Mouse (Mus musculus): Measurements from ENCODE around the gene Ccdc17. TPM values are rescaled to one million over a fixed set of nuclear protein-coding genes. Genes with fewer than 3 reads are reported as not detected.

The Ccdc17 gene
- polyA plus RNA-seq, 1 experiment = 0.05 TPM

DNA sequence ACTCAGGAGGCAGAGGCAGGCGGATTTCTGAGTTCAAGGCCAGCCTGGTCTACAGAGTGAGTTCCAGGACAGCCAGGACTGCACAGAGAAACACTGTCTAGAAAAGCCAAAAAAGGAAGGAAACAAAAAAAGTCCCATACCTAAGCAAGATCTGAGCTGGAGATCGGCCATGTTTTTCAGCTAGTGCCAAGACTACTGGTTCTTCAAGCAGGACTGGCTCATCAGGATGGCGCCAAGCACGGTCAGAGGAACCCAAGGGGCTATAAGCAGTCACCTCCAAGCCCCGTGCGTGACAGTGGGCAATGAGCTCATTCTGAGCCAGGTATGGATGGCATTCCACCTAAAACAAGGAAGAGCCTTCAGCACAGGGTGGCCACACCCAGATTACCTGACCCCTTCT, 42.4 kb downstream of the Ccdc17 start:
- H3K4me1 ChIP-seq (ENCODE audit: control insufficient read depth) = no peaks in the 10 kb centered on the region
- H3K9me3 ChIP-seq (ENCODE audit: control insufficient read depth, low read length) = 0 out of 2 replicates have a peak, but pooled peaks cover 2% of the 10 kb centered on the region
- no peaks in the 10 kb centered on the region for H3K27me3 ChIP-seq (ENCODE audit: control insufficient read depth)
- H3K4me3 ChIP-seq (replicated peaks) = no peak overlapping the region
- peaks cover 84% of the 10 kb centered on the region for H3K36me3 ChIP-seq (ENCODE audit: control insufficient read depth)
- TF ChIP-seq TAL1 (IDR thresholded peaks at IDR 0.05; ENCODE audit: low read length) = no peak
- no peak for TF ChIP-seq GATA1 (IDR thresholded peaks at IDR 0.05; ENCODE audit: low read length)

DNA sequence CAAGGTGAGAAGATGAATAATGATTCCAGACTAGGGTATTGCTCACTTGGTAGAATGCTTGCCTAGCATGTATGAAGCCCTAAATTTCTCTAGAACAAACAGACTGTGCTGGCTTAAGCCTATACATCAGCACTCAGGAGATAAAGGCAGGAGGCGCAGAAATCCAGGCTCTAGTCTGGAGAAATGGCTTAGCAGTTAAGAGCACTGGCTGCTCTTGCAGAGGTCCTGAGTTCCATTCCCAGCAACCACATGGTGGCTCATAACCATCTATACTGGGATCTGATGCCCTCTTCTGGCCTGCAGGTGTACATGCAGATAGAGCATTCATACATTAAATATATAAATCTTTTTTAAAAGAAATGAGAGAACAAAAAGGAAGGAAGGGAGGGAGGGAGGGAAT, 45.6 kb downstream of the Ccdc17 start:
- Histone ChIP-seq H3K36me3 (ENCODE audit: control insufficient read depth) (peaks cover 80% of the 10 kb centered on the region), H3K9me3 (ENCODE audit: control insufficient read depth, low read length) (0 out of 2 replicates have a peak, but pooled peaks cover 2% of the 10 kb centered on the region), H3K4me1 (ENCODE audit: control insufficient read depth) (peaks cover 6% of the 10 kb centered on the region), H3K4me3 (replicated peaks) (no peak overlapping the region), H3K27me3 (ENCODE audit: control insufficient read depth) (no peaks in the 10 kb centered on the region)
- TF ChIP-seq TAL1 (IDR thresholded peaks at IDR 0.05; ENCODE audit: low read length) = no peak
- no peak for TF ChIP-seq GATA1 (IDR thresholded peaks at IDR 0.05; ENCODE audit: low read length)

DNA sequence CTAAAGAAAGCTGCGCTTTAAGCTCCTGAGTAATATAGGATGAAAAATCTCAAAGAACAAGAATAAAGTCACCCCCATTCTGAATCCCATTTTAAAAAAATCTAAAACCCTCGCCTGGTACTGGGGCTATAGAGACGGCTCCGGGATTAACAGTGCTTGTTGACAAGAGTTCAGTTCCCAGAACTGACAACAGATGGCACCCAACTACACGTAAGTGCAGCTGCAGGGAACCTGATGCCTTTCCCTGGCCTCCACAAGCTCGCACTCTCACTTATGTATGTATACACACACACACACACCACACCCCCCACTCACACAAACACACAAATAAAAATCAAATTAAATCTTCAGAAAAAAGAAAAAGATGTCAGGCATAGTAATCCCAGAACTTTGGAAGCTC, 47.9 kb downstream of the Ccdc17 start:
- no peak for TF ChIP-seq GATA1 (IDR thresholded peaks at IDR 0.05; ENCODE audit: low read length)
- Histone ChIP-seq H3K27me3 (ENCODE audit: control insufficient read depth) (no peaks in the 10 kb centered on the region), H3K36me3 (ENCODE audit: control insufficient read depth) (peaks cover 69% of the 10 kb centered on the region), H3K9me3 (ENCODE audit: control insufficient read depth, low read length) (0 out of 2 replicates have a peak, but pooled peaks cover 2% of the 10 kb centered on the region), H3K4me3 (replicated peaks) (no peak overlapping the region), H3K4me1 (ENCODE audit: control insufficient read depth) (peaks cover 13% of the 10 kb centered on the region)

DNA sequence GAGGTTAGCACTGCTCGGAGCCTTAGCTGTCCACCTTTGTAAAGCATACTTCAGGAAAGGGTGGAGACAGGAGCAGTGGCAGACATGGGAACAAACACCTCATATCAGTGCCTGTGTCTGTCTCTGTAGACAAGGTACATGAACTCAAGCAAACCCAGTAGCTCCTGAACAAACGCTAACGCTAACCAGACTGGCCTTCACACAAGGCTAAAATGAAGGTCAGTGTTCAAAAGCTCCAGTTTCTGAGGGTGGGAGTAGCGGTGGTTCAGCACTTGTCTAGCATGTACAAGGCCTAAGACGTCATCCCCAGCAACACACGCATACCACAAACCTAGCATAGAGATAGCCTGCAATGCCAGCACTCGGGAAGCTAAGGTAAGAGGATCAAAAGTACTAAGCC, 49.2 kb downstream of the Ccdc17 start:
- TF ChIP-seq TAL1 (IDR thresholded peaks at IDR 0.05; ENCODE audit: low read length) (no peak), GATA1 (IDR thresholded peaks at IDR 0.05; ENCODE audit: low read length) (no peak)
- peaks cover 62% of the 10 kb centered on the region for H3K36me3 ChIP-seq (ENCODE audit: control insufficient read depth)
- H3K4me1 ChIP-seq (ENCODE audit: control insufficient read depth) = peaks cover 25% of the 10 kb centered on the region
- H3K27me3 ChIP-seq (ENCODE audit: control insufficient read depth) = no peaks in the 10 kb centered on the region
- 0 out of 2 replicates have a peak, but pooled peaks cover 2% of the 10 kb centered on the region for H3K9me3 ChIP-seq (ENCODE audit: control insufficient read depth, low read length)
- no peak overlapping the region for H3K4me3 ChIP-seq (replicated peaks)

DNA sequence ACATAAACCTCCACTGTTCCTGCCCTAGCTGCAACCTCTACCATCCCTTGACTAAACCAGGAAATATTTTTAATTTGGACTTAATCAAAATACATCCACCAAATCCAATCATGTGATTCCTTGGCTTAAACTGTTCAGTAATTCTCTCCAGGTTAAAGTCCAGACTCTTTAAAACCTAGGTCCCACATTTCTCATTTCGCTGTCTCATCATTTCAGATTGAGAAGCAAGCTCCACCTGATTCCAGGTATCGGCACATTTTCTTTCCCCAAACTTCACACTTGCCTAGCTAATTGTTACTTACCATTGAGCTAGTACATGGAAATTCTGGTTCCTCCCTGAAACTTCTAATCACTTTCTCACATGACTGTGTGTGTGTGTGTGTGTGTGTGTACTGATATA, 53.0 kb downstream of the Ccdc17 start:
- H3K4me1 ChIP-seq (ENCODE audit: control insufficient read depth) = peaks cover 34% of the 10 kb centered on the region
- H3K9me3 ChIP-seq (ENCODE audit: control insufficient read depth, low read length) = no peaks in the 10 kb centered on the region
- peak overlapping the region; percentile 26 for H3K4me3 ChIP-seq (replicated peaks)
- no peaks in the 10 kb centered on the region for H3K27me3 ChIP-seq (ENCODE audit: control insufficient read depth)
- TF ChIP-seq GATA1 (IDR thresholded peaks at IDR 0.05; ENCODE audit: low read length) (no peak), TAL1 (IDR thresholded peaks at IDR 0.05; ENCODE audit: low read length) (no peak)
- peaks cover 28% of the 10 kb centered on the region for H3K36me3 ChIP-seq (ENCODE audit: control insufficient read depth)

Other genes starting within 250 kb of the Ccdc17 start
- gene Mast2, start 132.5 kb upstream of the Ccdc17 start, polyA plus RNA-seq (2012) = 12.0 and 20.7 TPM in 2 replicates
- 0.17 and 0.31 TPM in 2 replicates for gene Ipp, start 89.1 kb upstream of the Ccdc17 start, polyA plus RNA-seq (2012)
- 0.23 and 0.27 TPM in 2 replicates for gene Tmem69, start 40.7 kb upstream of the Ccdc17 start, polyA plus RNA-seq (2012)
- 0.84 and 1.0 TPM in 2 replicates for gene Gpbp1l1, start 39.0 kb upstream of the Ccdc17 start, polyA plus RNA-seq (2012)
- gene Nasp, start 31.3 kb downstream of the Ccdc17 start, polyA plus RNA-seq (2012) = 1.6 and 1.8 TPM in 2 replicates
- 6.7 and 7.0 TPM in 2 replicates for gene Akr1a1, start 55.0 kb downstream of the Ccdc17 start, polyA plus RNA-seq (2012)
- 1.0 and 1.1 TPM in 2 replicates for gene Prdx1, start 88.9 kb downstream of the Ccdc17 start, polyA plus RNA-seq (2012)
- 0.04 TPM in 1 of 2 replicates, not detected in the other for gene Mmachc, start 111.8 kb downstream of the Ccdc17 start, polyA plus RNA-seq (2012)
- gene Ccdc163, start 111.9 kb downstream of the Ccdc17 start, polyA plus RNA-seq (2012) = 0.16 and 0.23 TPM in 2 replicates
- 0.01 and 0.02 TPM in 2 replicates for gene Tesk2, start 124.3 kb downstream of the Ccdc17 start, polyA plus RNA-seq (2012)
- 0.16 and 0.46 TPM in 2 replicates for gene Toe1, start 211.0 kb downstream of the Ccdc17 start, polyA plus RNA-seq (2012)
- 0.14 TPM in 1 of 2 replicates, not detected in the other for gene Mutyh, start 211.1 kb downstream of the Ccdc17 start, polyA plus RNA-seq (2012)
- not detected in 2 replicates for gene Hpdl, start 225.1 kb downstream of the Ccdc17 start, polyA plus RNA-seq (2012)